Mouse (Mus musculus): Measurements from ENCODE around the gene Csrp3. TPM values are rescaled to one million over a fixed set of nuclear protein-coding genes. Genes with fewer than 3 reads are reported as not detected.

The Csrp3 gene
- total and polyA plus RNA-seq, 3 experiments, result 1.7 to 2.3 TPM; not detected in 1

DNA sequence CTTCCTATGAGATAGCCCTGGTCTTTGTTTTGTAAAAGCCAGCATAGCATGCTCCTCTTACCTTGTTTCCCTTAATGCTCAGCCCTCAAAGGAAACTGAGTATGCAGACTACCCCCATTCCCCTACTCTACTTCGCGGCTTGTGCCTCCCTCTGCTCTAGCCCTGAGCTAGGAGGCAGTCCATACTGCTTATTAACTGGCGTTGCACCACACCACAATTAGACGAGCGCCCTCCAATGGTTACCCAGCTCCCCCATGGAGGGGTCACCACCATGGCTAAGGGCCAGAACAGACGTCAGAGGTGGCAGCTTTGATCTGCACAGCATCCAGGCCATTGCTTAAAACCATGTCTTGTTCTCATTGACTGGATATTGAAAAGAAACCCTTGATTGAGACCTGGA, 1.1 kb downstream of the Csrp3 start:
- DNase-seq (ENCODE audit: extremely low read depth), result no peak
- TF ChIP-seq RCOR1 (conservative IDR thresholded peaks at IDR 0.05; ENCODE audit: low read depth, low read length) (no peak), JUND (conservative IDR thresholded peaks at IDR 0.05; ENCODE audit: low read depth, low read length) (no peak), CTCF (conservative IDR thresholded peaks at IDR 0.05 in 1 of 2, IDR thresholded peaks at IDR 0.05 in 1 of 2; ENCODE audit: low read depth in 2 of 2, low read length in 2 of 2) (peak in 1 of 2 experiments; percentile 33; a peak in 1 of 4 replicates)
- H3K79me2 ChIP-seq (replicated peaks; ENCODE audit: control insufficient read depth, extremely low read depth, insufficient read depth, poor library complexity, severe bottlenecking), result no peaks in the 10 kb centered on the region
- no peaks in the 10 kb centered on the region for H3K4me1 ChIP-seq (ENCODE audit: control insufficient read depth in 1 of 2, insufficient read depth in 2 of 2)
- H3K4me3 ChIP-seq (replicated peaks in 1 of 3; ENCODE audit: low read depth in 2 of 3, low read length in 2 of 3, poor library complexity in 1 of 3), result no peak overlapping the region
- H3K36me3 ChIP-seq (replicated peaks in 1 of 2; ENCODE audit: control insufficient read depth in 1 of 2, insufficient read depth in 1 of 2, low read length in 1 of 2), result no peaks in the 10 kb centered on the region
- H3K9me3 ChIP-seq (replicated peaks; ENCODE audit: low read length), result no peaks in the 10 kb centered on the region
- H3K4me2 ChIP-seq (ENCODE audit: insufficient read depth, low read depth, poor library complexity, severe bottlenecking), result no peak overlapping the region
- H3K27ac ChIP-seq (ENCODE audit: insufficient read depth, low read depth), result no peak overlapping the region
- peaks cover 2% of the 10 kb centered on the region for H3K27me3 ChIP-seq (replicated peaks)
- in situ Hi-C loops (cut with MboI; ENCODE audit: low pct_ligation_motif_present, low pct_unique_long_range_greater_than_20kb, low sequenced_read_pairs), result no loop called here
- dilution Hi-C loops (cut with MboI; ENCODE audit: extremely low pct_ligation_motif_present, extremely low pct_unique_long_range_greater_than_20kb, low sequenced_read_pairs), result no loop called here
- no peak overlapping the region for H3K9ac ChIP-seq (ENCODE audit: insufficient read depth, low read depth)

DNA sequence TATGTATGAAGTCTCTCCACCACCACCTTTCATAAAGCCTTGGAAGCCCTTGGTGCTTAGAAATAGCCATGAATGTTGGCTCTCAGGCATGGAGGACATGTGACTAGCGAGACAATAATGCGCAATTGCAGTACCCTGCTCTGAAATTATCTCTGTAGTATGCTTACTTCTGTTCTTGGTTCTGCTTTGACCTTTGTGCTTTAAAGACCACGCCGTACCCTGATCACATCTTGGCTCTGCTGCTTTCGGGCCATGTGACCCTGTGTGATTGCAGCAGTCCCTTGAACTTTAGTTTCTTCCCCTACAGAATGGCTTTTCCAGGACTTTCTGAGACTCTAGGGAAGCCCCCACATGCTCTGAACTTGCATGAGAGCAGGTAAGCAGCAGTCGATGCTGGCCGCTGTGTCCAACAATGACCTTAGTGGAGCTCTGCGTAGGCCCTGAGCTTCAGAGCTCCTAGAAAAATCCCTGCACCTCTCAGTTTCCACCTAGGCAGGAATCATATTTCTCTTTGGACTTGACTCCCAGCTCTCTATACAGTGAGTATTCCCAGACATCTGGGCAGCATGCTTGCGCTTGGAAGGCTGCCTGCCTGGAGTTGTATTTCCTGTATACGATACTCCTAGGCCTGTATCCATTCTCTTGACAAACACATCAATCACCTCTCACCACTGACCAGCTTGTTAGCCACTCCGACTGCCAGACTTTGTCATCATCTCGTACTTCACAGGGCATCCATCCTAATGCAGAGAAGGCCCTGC, 2.4 kb downstream of the Csrp3 start:
- Histone ChIP-seq H3K4me1 (ENCODE audit: control insufficient read depth in 1 of 2, insufficient read depth in 2 of 2) (no peaks in the 10 kb centered on the region), H3K9me3 (replicated peaks; ENCODE audit: low read length) (no peaks in the 10 kb centered on the region), H3K36me3 (replicated peaks in 1 of 2; ENCODE audit: control insufficient read depth in 1 of 2, insufficient read depth in 1 of 2, low read length in 1 of 2) (no peaks in the 10 kb centered on the region), H3K27me3 (replicated peaks) (peaks cover 2% of the 10 kb centered on the region), H3K9ac (ENCODE audit: insufficient read depth, low read depth) (no peak overlapping the region), H3K4me3 (replicated peaks in 1 of 3; ENCODE audit: low read depth in 2 of 3, low read length in 2 of 3, poor library complexity in 1 of 3) (no peak overlapping the region), H3K4me2 (ENCODE audit: insufficient read depth, low read depth, poor library complexity, severe bottlenecking) (no peak overlapping the region), H3K27ac (ENCODE audit: insufficient read depth, low read depth) (no peak overlapping the region), H3K79me2 (replicated peaks; ENCODE audit: control insufficient read depth, extremely low read depth, insufficient read depth, poor library complexity, severe bottlenecking) (no peaks in the 10 kb centered on the region)
- DNase-seq (ENCODE audit: extremely low read depth), result no peak
- TF ChIP-seq NELFE (IDR thresholded peaks at IDR 0.05; ENCODE audit: low read depth, low read length) (no peak), ZKSCAN1 (IDR thresholded peaks at IDR 0.05; ENCODE audit: borderline replicate concordance, low read depth, low read length) (no peak), TCF12 (IDR thresholded peaks at IDR 0.05; ENCODE audit: low read depth, low read length) (no peak), ETS1 (conservative IDR thresholded peaks at IDR 0.05; ENCODE audit: low read depth, low read length) (no peak), TBP (conservative IDR thresholded peaks at IDR 0.05; ENCODE audit: low read depth, low read length) (no peak), USF2 (conservative IDR thresholded peaks at IDR 0.05; ENCODE audit: low read depth, low read length) (no peak), E2F4 (IDR thresholded peaks at IDR 0.05; ENCODE audit: insufficient replicate concordance, low read depth, low read length) (no peak), MAX (IDR thresholded peaks at IDR 0.05; ENCODE audit: low read length) (no peak), SIN3A (IDR thresholded peaks at IDR 0.05; ENCODE audit: low read length) (no peak), USF1 (IDR thresholded peaks at IDR 0.05; ENCODE audit: low read depth, low read length) (no peak), UBTF (IDR thresholded peaks at IDR 0.05; ENCODE audit: low read depth, low read length) (no peak), SMC3 (IDR thresholded peaks at IDR 0.05; ENCODE audit: low read depth, low read length) (no peak), ZC3H11A (IDR thresholded peaks at IDR 0.05; ENCODE audit: low read depth, low read length) (no peak), CTCF (conservative IDR thresholded peaks at IDR 0.05 in 1 of 2, IDR thresholded peaks at IDR 0.05 in 1 of 2; ENCODE audit: low read depth in 2 of 2, low read length in 2 of 2) (no peak)
- in situ Hi-C loops (cut with MboI; ENCODE audit: low pct_ligation_motif_present, low pct_unique_long_range_greater_than_20kb, low sequenced_read_pairs), result no loop called here
- dilution Hi-C loops (cut with MboI; ENCODE audit: extremely low pct_ligation_motif_present, extremely low pct_unique_long_range_greater_than_20kb, low sequenced_read_pairs), result no loop called here

Measured in CH12.LX (cell line).